Mouse (Mus musculus) myocyte (in vitro differentiated cells): ENCODE measurements at regions not wholly inside any gene's neighbourhood (a gene's known extent, or its start where the extent isn't known, plus 50 kb on each side); places are given as distances from the start of the nearest gene placed in this dataset.

Experiments
- MYOD1 ChIP-seq, 3 experiments: IDR thresholded peaks; one replicate each; pipeline ENCODE4 v1.6.1; 2011; ENCODE audit warnings: control low read depth in 2 of 3, low read depth in 2 of 3, mild to moderate bottlenecking in 2 of 3, moderate library complexity in 1 of 3; ENCODE audit not compliant: insufficient read length in 2 of 3, control insufficient read depth in 1 of 3
- MYOG ChIP-seq, 3 experiments: IDR thresholded peaks; one replicate each; pipeline ENCODE4 v1.6.1; 2011; ENCODE audit warnings: control low read depth in 2 of 3, low read depth in 2 of 3, mild to moderate bottlenecking in 2 of 3; ENCODE audit not compliant: insufficient read length in 2 of 3, control insufficient read depth in 1 of 3, insufficient read depth in 1 of 3
- POLR2A ChIP-seq: IDR thresholded peaks from one replicate; pipeline ENCODE4 v1.6.1; 2011; ENCODE audit warnings: low read depth, mild to moderate bottlenecking, control low read depth, moderate library complexity; ENCODE audit not compliant: insufficient read length
- USF1 ChIP-seq: IDR thresholded peaks from one replicate; pipeline ENCODE4 v1.6.1; 2011; ENCODE audit warnings: low read depth, mild to moderate bottlenecking, control low read depth, moderate library complexity

DNA sequence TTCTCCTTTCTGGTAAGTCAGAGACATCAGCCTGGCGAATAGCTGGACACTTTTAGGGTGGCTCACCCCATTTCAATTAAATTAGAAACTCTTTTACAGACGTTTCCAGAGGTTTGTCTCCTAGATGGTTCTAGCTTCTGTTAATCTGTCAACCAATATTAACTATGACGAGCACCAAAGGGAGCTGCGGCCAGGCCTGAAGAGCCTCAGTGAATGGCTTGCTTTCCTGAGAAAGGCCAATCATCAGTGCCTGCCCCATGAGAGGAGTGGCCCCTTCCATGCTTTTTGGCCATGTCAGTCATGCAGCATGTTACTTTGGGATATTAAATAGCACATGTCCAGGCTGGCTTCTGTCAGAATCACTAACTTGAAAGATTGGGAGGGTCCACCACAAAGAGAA is 296.6 kb upstream of the Id2 start:
- TF ChIP-seq MYOG (IDR thresholded peaks at IDR 0.05; ENCODE audit: control insufficient read depth in 1 of 3, insufficient read depth in 1 of 3, insufficient read length in 2 of 3, low read depth in 2 of 3) (no peak), POLR2A (no peak), MYOD1 (IDR thresholded peaks at IDR 0.05; ENCODE audit: control insufficient read depth in 1 of 3, insufficient read length in 2 of 3, low read depth in 2 of 3) (no peak), USF1 (no peak)
